Mouse (Mus musculus): ENCODE data around the gene Prkcd. TPM values are rescaled to one million over a fixed set of nuclear protein-coding genes. Genes with fewer than 3 reads are reported as not detected.

Prkcd gene
- polyA plus RNA-seq, 1 experiment: 86.0 TPM

DNA sequence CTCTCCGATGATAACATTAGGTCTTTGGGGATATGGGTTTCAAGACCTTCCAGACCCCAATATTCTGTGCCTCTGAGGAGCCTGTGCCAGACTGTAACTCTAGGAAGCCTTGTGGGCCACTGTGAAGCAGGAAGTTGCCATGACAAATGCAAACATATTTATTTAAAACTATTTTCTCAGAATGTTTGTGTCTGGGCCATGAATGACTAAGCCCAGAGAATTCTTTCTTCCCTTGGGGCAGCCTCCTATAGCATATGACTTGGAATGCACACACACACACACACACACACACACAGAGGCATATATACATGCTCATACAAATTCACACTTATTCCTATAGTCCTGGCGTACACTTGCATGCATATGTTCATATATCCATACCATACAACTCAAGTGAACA lies 18.0 kb upstream of the Prkcd start:
- Histone ChIP-seq H3K27ac (ENCODE audit: insufficient read depth, low read length) (no peak overlapping the region), H3K27me3 (ENCODE audit: control insufficient read depth, insufficient read depth, low read length) (no peaks in the 10 kb centered on the region), H3K4me1 (ENCODE audit: control insufficient read depth, insufficient read depth, low read length) (peaks cover 7% of the 10 kb centered on the region), H3K4me3 (replicated peaks; ENCODE audit: insufficient read depth, low read depth, low read length) (no peak overlapping the region)
- WGBS: 100% methylated on average over 2 of the region's 2 CpGs
- no peak for TF ChIP-seq POLR2A (IDR thresholded peaks at IDR 0.05; ENCODE audit: borderline replicate concordance, insufficient read depth, low read length)
- no peak for TF ChIP-seq CTCF (IDR thresholded peaks at IDR 0.05; ENCODE audit: borderline replicate concordance, insufficient read depth, low read depth, low read length)
- DNase-seq: no peak

- Histone ChIP-seq H3K27ac (ENCODE audit: insufficient read depth, low read length) (no peak overlapping the region), H3K4me3 (replicated peaks; ENCODE audit: insufficient read depth, low read depth, low read length) (no peak overlapping the region), H3K4me1 (ENCODE audit: control insufficient read depth, insufficient read depth, low read length) (peaks cover 7% of the 10 kb centered on the region), H3K27me3 (ENCODE audit: control insufficient read depth, insufficient read depth, low read length) (no peaks in the 10 kb centered on the region)
- 60% methylated on average over 2 of the region's 2 CpGs for WGBS
- DNase-seq: no peak
- no peak for TF ChIP-seq CTCF (IDR thresholded peaks at IDR 0.05; ENCODE audit: borderline replicate concordance, insufficient read depth, low read depth, low read length)
These were observed 15.7 kb upstream of the Prkcd start for GRCm38 (mm10) chr14:30641748-30642147.

DNA sequence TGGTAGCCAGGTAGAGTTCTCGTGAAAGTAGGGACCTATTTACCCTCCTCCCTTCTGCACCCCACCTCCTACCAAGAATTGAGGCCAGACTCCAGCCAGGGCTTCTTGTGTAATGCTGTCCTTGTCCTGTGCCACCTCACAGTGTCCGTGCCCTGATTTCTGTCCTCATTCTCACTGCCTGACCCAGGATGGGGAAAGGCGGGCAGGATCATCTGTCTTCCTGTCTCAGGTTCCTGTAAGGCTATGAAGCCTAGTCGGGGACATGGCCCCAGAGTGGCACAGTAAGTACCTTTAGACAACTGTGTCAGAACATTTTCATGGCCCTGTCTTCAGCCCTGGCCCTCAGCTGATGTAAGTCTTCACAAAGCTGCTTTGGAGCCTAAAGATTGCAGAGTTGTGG lies 12.7 kb upstream of the Prkcd start:
- 80% methylated on average over 4 of the region's 4 CpGs for WGBS
- TF ChIP-seq CTCF (IDR thresholded peaks at IDR 0.05; ENCODE audit: borderline replicate concordance, insufficient read depth, low read depth, low read length): no peak
- no peak for TF ChIP-seq POLR2A (IDR thresholded peaks at IDR 0.05; ENCODE audit: borderline replicate concordance, insufficient read depth, low read length)
- Histone ChIP-seq H3K27ac (ENCODE audit: insufficient read depth, low read length) (no peak overlapping the region), H3K4me1 (ENCODE audit: control insufficient read depth, insufficient read depth, low read length) (no peaks in the 10 kb centered on the region), H3K27me3 (ENCODE audit: control insufficient read depth, insufficient read depth, low read length) (no peaks in the 10 kb centered on the region), H3K4me3 (replicated peaks; ENCODE audit: insufficient read depth, low read depth, low read length) (no peak overlapping the region)
- DNase-seq: peak in 1 of 2 experiments; percentile 45

DNA sequence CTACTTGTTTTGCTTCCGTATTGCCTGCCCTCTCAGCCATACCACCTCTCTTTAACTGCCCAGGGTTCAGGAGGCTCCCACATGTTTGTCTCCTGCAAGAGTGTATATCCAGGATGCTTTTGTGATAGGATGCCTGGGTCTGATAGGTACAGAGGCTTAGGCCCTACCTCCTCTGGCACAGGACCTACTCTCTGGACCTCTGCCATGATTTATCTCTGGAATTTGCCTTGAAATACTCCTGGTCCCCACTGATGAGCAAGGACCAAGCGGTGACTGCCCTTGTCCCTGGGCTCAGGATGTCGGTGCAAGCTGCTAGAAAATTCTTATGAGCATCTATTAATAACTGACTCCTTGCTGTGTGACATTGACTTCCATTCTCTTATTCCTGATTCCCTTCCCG lies 12.0 kb upstream of the Prkcd start:
- no peaks in the 10 kb centered on the region for H3K27me3 ChIP-seq (ENCODE audit: control insufficient read depth, insufficient read depth, low read length)
- no peaks in the 10 kb centered on the region for H3K4me1 ChIP-seq (ENCODE audit: control insufficient read depth, insufficient read depth, low read length)
- WGBS: 53% methylated on average over 4 of the region's 4 CpGs
- H3K4me3 ChIP-seq (replicated peaks; ENCODE audit: insufficient read depth, low read depth, low read length): no peak overlapping the region
- H3K27ac ChIP-seq (ENCODE audit: insufficient read depth, low read length): no peak overlapping the region
- TF ChIP-seq CTCF (IDR thresholded peaks at IDR 0.05; ENCODE audit: borderline replicate concordance, insufficient read depth, low read depth, low read length): no peak
- TF ChIP-seq POLR2A (IDR thresholded peaks at IDR 0.05; ENCODE audit: borderline replicate concordance, insufficient read depth, low read length): no peak
- DNase-seq: no peak

DNA sequence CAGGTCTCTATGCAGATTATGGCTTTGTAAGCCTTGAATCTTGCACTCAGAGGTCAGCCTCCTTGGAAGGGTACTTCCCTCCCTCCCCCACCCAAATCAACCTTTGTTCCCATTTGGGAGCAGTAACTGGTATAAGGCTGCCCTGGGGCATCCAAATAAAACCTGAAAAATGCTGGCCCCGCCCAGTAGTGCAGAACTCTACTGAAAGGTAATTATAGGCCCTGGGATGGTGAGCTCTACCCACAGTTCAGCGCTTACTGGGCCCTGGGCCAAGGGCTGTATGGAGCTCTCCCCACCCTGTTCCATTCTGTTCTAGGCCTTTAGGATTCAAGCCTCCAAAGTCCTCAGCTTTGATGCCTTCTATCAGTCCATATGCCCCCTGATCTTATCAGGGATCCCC lies 11.1 kb upstream of the Prkcd start:
- H3K4me3 ChIP-seq (replicated peaks; ENCODE audit: insufficient read depth, low read depth, low read length): no peak overlapping the region

DNA sequence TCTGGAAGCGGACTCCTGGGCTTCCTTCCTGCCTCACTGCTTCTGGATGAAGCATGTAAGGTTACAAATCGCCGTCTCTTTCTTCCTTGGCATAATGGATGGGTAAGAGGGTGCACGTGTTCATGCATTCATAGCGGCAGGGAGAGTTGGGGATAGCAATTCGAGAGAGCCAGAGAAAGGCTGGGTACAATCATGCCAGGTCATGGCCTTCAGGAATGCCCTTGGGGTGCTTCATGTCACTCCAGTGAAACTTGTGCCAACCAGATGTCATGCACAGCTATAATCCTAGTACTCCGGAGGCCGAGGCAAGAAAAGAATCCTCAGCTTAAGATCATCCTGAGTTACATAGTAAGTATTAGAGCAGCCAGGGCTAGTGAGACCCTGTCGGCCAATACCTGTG lies 10.5 kb upstream of the Prkcd start:
- 80% methylated on average over 9 of the region's 9 CpGs for WGBS
- no peak overlapping the region for H3K27ac ChIP-seq (ENCODE audit: insufficient read depth, low read length)
- no peaks in the 10 kb centered on the region for H3K27me3 ChIP-seq (ENCODE audit: control insufficient read depth, insufficient read depth, low read length)
- H3K4me1 ChIP-seq (ENCODE audit: control insufficient read depth, insufficient read depth, low read length): peaks cover 11% of the 10 kb centered on the region
- DNase-seq: no peak
- TF ChIP-seq POLR2A (IDR thresholded peaks at IDR 0.05; ENCODE audit: borderline replicate concordance, insufficient read depth, low read length) (no peak), CTCF (IDR thresholded peaks at IDR 0.05; ENCODE audit: borderline replicate concordance, insufficient read depth, low read depth, low read length) (no peak)
- no peak overlapping the region for H3K4me3 ChIP-seq (replicated peaks; ENCODE audit: insufficient read depth, low read depth, low read length)

More for the DNA sequence above, 11.1 kb upstream of the Prkcd start:
- Histone ChIP-seq H3K27me3 (ENCODE audit: control insufficient read depth, insufficient read depth, low read length) (no peaks in the 10 kb centered on the region), H3K4me1 (ENCODE audit: control insufficient read depth, insufficient read depth, low read length) (peaks cover 5% of the 10 kb centered on the region; the same call in 1 of the 2 replicates), H3K27ac (ENCODE audit: insufficient read depth, low read length) (no peak overlapping the region)
- 92% methylated on average over 2 of the region's 2 CpGs for WGBS
- TF ChIP-seq POLR2A (IDR thresholded peaks at IDR 0.05; ENCODE audit: borderline replicate concordance, insufficient read depth, low read length) (no peak), CTCF (IDR thresholded peaks at IDR 0.05; ENCODE audit: borderline replicate concordance, insufficient read depth, low read depth, low read length) (no peak)
- no peak for DNase-seq

DNA sequence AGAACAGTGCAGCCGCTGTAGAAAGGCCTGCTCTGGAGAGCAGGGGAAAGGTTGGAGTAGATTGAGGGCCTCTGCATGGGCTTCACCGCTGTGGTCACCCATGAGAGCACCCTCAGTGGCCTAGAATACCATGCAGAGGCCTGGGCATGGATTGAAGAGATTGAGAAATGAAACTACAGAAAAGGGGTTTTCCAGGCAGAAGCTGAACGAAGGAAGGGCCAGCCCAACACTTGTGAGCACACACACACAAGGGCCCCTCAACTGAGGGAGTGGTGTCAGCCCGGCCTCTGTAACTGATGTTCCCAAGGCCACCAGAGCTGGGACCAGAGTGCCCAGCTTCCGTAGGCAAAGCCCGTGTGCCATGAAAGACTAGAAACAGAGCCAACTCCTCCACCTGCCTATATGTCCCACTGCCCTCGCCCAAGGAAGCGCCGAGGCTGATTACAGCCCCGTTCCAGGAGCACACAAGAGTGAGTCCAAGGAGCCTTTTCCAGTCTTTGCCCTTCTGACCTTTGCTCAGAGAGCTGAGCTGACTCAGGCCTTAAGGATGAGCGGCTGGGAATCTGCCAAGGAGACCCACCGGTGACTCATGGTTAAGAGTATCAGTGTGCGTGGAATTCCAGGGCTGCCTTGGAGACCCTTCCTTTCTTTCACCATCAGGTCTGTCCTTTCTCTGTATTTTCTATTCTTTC lies 9.4 kb upstream of the Prkcd start:
- WGBS: 83% methylated on average over 13 of the region's 13 CpGs
- no peak for DNase-seq
- H3K27me3 ChIP-seq (ENCODE audit: control insufficient read depth, insufficient read depth, low read length): no peaks in the 10 kb centered on the region
- no peak for TF ChIP-seq POLR2A (IDR thresholded peaks at IDR 0.05; ENCODE audit: borderline replicate concordance, insufficient read depth, low read length)
- TF ChIP-seq CTCF (IDR thresholded peaks at IDR 0.05; ENCODE audit: borderline replicate concordance, insufficient read depth, low read depth, low read length): no peak
- H3K4me1 ChIP-seq (ENCODE audit: control insufficient read depth, insufficient read depth, low read length): peaks cover 22% of the 10 kb centered on the region
- H3K27ac ChIP-seq (ENCODE audit: insufficient read depth, low read length): no peak overlapping the region
- H3K4me3 ChIP-seq (replicated peaks; ENCODE audit: insufficient read depth, low read depth, low read length): no peak overlapping the region

DNA sequence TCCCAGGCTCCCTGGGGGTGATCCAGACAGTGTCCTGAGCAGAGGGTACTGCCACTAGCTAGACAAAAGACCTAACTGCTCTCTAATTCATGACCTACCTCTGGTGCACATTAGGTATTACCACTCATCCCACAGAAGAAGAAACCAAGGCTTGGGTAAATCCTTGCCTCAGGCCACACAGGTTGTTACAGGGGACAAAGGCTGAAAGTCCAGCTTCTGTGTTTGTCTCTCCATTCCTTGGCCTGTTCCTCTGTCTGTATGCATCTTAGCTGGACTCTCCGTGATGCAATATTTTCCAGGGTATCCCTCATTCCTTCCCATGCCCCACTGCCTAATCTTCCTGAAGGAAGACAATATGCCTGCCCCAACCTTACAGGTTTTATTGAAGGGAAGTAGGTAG lies 8.4 kb upstream of the Prkcd start:
- H3K4me1 ChIP-seq (ENCODE audit: control insufficient read depth, insufficient read depth, low read length): peaks cover 25% of the 10 kb centered on the region
- no peak for TF ChIP-seq POLR2A (IDR thresholded peaks at IDR 0.05; ENCODE audit: borderline replicate concordance, insufficient read depth, low read length)
- no peak for TF ChIP-seq CTCF (IDR thresholded peaks at IDR 0.05; ENCODE audit: borderline replicate concordance, insufficient read depth, low read depth, low read length)
- WGBS: 85% methylated on average over 1 of the region's 1 CpGs
- H3K27ac ChIP-seq (ENCODE audit: insufficient read depth, low read length): no peak overlapping the region
- H3K4me3 ChIP-seq (replicated peaks; ENCODE audit: insufficient read depth, low read depth, low read length): no peak overlapping the region
- H3K27me3 ChIP-seq (ENCODE audit: control insufficient read depth, insufficient read depth, low read length): no peaks in the 10 kb centered on the region
- no peak for DNase-seq
